Mouse (Mus musculus) liver, postnatal 0 days (tissue): ENCODE results near the gene Inafm1.

ENCODE experiments used
- CTCF ChIP-seq: sonication (generic); IDR thresholded peaks from 2 replicates; pipeline ENCODE4 v1.5.1; 2016; ENCODE audit warnings: antibody characterized with exemption, low read depth
- EP300 ChIP-seq: IDR thresholded peaks from 2 replicates; pipeline ENCODE4 v1.6.1; 2016; ENCODE audit warnings: antibody characterized with exemption, low read depth, mild to moderate bottlenecking

GRCm38 (mm10) chr7:16241787-16242186 lies 31.6 kb downstream of the Inafm1 start:
- peak; percentile 46 for TF ChIP-seq CTCF
- TF ChIP-seq EP300: no peak
